Mouse (Mus musculus) ovary, postnatal 36 days (tissue): ENCODE measurements around the gene Htr5b.

ENCODE experiments used
- DNase-seq: peaks from one replicate; pipeline ENCODE4 v3.0.0; 2022; ENCODE audit warnings: low spot score, mixed read lengths

The Htr5b gene

DNA sequence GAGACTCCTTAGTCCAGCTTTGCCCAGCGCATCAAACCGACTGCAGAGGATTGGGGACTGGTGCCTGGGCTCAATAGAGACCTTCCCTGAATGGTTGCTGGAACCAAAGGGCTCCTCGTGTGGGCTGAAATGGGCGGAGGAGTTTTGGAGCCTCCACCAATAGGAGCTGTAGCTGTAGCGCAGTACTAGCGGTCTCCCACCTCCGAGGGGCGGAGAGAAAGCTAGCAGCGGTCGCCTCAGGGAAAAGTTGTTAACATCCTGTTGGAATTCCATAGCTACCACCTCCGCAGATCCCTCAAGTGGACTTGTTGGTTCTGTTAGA is at the start of gene Htr5b:
Htr5b (minus strand) TSS at position 67 of the 322 bp plus-strand sequence.
- peak; percentile 7 for DNase-seq

DNA sequence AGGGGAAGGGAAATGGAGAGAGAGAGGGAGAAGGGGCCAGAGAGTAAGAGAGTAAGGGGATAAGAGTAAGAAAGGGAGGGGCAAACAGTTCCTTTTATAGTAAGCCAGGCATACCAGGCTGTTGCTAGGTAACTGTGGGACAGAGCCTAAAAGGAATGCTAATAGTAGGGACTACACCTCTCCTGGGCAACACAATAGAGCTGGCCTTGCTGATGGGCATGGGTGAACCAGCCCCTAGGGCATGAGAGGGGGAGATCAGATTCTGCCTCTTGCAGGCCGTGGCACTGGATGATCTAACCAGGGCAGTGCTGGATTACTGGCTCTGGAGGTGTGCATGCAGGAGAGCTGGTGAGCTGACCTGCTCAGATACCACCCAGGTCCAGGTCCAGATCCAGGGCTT is 49.2 kb upstream of the Htr5b start:
- DNase-seq, result no peak

DNA sequence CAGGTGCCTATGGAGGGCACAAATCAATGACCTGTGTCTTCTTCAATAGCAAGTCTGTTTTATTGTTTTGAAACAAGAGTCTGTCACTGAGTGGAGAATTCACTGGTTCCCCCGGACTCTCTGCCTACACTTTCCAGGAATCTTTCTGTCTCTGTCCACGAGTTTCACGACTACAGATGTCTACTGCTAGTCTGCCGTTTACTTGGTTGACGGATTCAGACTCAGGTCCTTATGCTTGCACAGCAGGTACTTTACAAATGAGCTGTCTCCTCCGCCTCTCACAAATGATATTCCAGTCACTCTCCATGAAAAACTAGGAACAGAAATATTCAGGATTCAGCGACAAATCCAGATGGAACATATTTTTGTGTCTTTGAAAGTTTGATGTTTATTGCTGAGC is 42.3 kb upstream of the Htr5b start:
- DNase-seq, result no peak

DNA sequence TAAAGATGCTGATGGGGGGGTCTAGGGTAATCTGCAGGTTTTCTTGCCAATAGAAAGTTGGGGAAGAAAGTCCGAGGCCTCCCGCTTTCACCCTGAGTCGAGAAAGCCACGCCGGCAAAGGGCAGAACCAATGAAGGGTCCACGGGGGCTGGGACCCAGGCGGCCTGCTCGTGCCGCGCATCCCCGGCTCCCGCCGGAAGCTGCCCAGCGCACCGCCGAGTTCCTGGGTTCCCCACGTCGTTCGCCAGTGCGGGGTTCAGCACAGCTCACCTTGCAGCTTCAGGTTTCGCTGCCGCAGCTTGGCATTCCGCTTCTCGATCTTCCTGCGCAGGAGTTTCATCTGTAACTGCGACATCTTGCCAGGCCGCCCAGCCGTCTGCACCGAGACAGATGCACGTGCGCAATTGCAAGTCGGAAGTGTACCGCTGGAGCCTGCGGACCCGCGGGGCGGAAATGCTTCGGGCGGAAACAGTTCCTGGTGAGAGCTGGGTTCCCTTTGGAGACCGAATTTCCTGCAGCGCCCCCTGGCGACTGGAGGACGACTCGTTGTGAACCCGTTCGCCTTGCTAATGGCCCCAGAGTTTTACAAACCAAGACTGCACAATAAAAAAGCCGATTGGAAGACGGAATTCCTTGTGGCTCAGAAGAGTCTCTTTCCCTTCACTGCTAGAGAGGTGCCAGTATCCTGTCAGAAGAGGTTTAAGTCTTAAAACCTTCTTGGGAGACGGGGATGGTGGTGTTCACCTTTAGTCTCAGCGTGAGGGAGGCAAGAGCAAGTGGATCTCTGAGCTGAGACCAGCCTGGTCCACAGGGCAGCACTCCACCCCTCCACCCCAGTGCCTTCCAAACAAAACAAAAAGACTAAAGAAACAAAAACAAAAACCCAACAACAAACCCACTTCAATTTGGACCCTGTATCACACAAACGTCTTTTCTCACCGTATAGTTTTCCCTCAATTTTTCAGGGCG is 39.5 kb upstream of the Htr5b start, which contains the start of gene Ddx18:
Ddx18 (minus strand) TSS at position 469 of the 969 bp plus-strand sequence.
- peak; percentile 95 for DNase-seq

DNA sequence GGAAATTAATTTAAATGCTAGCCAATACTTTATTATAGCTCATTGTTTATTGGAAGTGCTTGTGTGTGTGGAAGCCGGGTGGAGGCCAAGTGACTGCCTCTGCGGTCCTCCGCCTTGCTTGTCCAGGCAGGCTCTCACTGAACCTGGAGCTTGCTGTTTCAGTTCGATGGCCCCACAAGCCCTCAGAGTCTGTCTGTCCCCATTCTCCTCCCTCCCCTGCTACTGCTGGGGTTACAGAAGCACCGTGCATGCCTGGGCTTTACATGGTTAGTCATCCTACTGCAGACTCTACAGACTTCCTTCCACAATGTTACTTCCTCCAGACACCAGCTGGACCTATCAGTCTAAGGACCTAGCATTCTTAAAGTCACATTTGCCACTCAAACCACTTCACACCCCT is 29.6 kb upstream of the Htr5b start:
- no peak for DNase-seq

DNA sequence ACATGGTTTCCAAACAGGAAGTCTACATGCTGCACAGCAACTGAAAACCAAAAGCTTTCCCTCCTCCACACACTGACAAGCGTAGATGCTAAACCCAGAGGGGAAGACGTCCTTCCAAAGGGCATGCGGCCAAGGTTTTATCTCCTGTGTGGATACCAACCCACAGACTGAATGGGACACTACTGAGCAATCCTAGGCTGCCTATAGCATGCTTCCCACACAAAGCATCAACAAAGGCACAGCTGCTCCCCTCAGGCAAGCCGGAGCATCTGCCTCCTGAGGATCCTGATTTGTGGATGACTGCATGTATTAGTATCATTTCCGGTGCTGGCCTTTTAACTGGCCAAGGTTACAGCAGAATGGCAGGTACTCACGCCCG is 23.2 kb upstream of the Htr5b start:
- DNase-seq, result no peak

DNA sequence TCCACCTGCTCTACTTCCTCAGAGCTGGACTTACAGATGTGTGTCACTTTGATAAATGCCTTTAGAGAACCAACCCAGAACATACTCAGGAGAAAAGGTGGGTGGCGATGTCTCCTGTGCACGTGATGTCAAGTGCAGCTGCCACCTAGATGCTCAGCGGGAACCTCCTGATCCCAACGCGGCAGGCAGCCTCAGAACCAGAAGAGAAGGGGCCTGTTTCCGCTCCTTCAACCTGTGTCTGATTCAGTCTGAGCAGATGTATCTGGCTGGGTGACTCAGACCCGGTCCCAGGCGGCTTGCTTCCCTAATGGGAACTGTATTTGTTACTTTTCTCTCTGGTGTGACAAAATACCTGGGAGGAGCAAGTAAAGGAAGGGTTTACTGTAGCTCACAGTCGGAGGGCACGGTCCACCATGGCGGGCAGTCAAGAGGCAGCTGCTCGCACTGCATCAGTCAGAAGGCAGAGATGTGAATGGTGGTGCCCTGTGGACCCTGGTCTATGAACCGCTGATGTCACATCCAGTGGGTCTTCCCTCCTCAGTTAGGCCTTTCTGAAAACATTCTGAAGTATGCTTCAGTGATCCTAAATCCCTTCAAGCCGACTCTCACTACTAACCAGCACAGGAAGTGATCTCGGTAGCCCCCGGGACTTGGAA is 22.7 kb upstream of the Htr5b start:
- DNase-seq, result no peak

DNA sequence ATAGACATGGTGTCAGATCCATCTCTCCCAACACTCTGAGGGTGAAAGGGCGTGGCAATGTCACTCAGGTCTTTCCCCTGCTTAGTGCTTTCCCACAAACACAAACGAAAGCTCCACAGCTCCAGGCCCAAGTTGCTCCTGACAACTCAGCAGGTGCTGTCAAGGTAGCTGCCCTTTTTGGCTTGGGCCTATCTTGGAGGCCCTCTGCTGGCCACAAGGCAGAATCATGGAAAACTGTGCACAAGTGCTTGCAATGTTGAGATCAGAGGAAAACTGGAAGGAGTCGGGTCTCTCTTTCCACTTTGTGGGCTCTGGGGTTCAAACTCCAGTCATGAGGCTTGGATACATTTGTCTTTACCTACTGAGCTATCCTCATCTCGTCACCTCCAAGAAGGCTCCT is 21.2 kb upstream of the Htr5b start:
- no peak for DNase-seq

DNA sequence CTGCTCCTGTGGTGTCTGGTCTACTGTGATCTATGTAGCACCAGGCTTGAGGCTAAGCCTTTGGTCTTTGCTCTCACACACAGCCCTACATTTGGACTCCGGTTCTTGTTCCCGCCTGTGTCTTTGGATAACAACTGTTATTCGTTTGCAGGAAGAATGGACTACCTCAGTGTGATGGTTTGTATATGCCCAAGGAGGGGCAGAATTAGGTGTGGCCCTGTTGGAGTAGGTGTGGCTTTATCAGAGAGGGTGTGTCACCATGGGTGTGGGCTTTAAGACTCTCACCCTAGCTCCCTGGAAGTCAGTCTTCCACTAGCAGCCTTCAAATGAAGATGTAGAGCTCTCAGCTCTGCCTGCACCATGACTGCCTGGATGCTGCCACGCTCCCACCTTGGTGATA is 20.4 kb upstream of the Htr5b start:
- no peak for DNase-seq

DNA sequence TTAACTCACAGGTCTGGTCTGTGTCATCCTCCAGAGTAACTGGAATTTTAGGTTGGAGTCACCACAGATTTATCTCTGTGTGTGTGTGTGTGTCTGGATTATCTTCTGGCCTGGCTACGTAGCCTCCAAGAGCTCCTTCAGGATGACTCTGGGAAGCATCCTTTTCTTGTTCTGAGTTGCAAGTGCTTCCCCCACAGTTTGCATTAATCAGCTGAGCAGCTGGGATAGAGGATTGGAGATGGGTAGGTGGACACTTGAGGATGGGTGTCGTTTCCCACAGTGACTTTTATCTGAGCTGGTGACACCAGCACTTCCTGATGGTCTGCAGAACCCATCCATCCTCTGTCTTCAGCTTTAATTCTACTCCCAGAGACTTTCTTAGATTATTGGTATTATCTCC is 18.6 kb upstream of the Htr5b start:
- no peak for DNase-seq

DNA sequence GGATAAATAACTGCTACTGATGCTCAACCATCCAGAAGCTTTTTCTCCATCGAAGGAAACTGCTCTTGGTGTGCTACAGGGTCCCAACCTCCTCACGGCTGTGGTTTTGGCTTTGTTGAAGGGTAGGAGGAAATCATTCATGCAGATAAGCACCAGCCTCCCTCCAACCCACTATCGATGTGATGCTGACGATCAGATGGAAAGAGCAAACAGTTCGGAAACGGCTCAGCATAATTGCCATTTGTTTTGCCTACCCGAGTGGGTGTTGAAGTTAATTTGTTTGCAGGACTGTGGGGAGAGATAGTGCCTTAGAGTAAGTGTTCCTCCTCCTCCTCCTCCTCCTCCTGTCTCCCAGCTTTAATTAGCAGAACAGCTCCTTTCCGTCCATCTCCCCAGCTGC is 12.1 kb upstream of the Htr5b start:
- DNase-seq, result no peak

DNA sequence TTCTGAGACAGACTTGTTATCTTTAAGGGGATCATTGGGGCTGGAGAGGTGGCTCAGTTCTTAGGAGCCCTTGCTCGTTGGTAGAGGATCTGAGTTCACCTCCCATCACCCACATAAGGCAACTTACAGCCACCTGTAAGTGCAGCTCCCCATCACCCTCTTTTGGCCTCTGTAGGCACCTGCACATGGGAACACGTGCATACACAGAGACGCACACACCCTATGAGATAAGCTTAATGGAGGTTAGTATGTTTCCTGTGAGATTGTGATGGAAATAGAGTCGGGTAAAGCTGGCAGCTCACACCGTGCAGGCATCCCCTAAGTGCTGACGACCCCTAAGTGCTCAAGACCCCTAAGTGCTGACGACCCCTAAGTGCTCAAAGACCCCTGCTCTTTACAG is 3.2 kb upstream of the Htr5b start:
- DNase-seq, result no peak

DNA sequence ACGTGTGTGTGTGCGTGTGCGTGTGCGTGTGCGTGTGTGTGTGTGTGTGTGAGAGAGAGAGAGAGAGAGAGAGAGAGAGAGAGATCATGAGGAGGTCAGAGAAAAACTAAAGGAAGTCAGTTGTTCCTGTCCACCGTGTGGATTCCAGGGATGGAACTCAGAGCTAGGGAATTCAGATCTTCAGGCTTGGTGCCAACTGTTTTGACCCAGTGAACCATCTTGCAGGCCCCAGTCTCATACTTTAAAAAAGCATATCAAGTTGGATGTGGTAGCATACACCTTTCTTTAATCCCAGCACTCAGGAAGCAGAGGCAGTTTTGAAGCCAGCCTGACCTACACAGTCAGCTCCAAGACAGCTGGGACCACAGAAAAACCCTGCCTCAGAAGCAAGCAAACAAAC is 1.0 kb upstream of the Htr5b start:
- no peak for DNase-seq

DNA sequence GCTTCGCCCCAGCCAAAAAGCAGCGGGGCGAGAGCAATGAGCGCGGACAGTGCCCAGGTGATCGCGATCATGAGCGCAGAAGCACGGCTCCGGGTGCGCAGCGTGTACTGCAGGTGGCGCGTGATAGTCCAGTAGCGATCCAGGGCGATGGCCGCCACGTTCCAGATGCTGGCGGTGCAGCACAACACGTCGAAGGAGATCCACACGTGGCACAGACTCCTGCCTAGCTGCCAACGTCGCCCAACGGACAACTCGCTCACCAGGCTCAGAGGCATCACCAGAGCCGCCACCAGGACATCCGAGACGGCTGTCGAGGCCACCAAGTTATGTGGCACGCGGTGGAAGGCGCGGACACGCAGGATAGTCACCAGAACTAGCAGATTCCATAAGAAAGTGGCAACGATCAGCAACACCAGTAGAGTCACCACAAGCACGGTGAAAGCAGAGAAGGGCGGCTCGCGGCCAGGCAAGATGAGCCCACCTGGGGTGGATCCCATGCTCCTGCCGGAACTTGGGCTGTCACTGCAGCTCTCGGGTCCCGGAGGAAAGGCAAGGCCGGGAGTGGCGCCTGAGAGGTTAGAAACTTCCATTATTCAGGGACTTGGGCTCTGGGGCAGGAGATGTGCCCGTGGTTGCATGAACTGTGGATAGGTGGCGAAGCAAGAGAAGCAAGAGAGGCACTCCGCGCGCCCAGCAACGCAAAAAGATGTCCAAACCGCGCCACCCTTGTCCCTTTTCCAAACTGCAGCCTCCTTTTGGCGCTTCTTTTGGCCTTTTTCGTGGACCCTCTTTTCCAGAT is 466 bp downstream of the Htr5b start:
- DNase-seq, result no peak

DNA sequence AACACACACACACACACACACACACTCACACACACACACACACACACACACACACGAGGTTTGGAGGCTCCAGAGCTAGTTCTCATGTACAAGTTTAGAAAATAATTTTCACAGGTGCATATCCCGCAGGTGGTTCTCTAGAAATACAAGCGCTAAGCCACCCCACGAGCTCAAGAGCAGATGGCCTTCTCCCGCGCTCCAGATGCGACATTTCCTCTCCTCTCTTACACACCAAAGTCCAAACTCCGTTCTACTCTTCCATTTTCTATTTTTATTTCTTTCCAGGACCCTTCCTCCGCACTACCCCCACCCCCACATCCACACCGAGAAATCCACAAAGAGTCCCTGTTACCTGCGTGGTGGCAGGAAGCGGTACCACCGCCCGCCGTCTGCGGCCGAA is 1.2 kb downstream of the Htr5b start:
- DNase-seq, result no peak

DNA sequence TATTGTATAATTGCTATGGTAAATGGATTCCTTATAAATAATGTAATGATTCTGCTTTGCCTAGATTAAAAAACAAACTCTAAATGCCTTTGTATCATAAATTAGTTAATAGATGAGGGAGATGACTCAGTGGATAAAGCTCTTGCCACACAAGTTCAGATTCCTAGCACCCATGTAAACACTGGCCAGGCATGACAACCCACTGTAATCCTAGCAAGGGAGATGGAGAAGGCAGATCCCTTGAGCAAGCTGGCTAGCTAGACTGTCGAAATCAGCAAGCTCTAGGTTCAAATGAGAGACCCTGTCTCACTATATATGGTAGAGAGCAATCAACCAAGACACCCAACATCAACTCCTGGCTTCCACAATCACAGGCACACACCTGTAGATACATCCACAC is 9.7 kb downstream of the Htr5b start:
- no peak for DNase-seq

DNA sequence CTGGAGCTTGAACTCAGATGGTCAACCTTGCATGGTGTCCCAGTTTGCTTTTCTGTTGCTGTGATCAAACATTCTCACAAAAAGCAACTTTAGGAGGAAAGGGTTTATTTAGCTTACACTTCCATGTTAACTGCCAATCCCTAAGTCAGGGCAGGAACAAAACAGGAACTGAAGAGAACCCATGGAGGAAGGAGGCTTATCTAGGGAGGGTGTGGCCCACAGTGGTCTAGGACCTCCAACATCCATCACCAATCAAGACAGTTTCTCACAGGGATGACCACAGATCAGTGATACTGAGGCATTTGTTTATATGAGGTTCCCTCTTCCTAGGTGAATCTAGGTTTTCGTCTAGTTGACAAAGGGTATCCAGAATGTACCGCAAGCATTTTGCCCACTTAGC is 16.3 kb downstream of the Htr5b start:
- DNase-seq, result no peak

DNA sequence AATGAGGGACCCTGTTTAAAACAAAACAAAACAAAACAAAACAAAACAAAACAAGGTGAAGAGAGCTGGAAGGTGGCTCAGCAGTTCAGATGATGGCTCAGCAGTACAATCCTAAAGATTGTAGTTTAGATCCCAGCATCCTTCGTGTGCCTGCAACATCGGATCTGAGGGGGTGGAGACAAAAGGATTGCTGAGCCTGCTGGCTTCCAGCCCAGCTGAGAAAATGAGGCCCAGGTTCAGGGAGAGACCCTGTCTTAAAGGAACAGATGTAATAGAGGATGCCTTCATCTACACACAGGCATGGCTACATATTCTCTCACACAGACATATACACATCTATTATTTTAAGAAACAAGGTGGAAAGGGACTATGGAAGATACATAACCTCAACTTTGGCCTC is 17.1 kb downstream of the Htr5b start:
- no peak for DNase-seq

DNA sequence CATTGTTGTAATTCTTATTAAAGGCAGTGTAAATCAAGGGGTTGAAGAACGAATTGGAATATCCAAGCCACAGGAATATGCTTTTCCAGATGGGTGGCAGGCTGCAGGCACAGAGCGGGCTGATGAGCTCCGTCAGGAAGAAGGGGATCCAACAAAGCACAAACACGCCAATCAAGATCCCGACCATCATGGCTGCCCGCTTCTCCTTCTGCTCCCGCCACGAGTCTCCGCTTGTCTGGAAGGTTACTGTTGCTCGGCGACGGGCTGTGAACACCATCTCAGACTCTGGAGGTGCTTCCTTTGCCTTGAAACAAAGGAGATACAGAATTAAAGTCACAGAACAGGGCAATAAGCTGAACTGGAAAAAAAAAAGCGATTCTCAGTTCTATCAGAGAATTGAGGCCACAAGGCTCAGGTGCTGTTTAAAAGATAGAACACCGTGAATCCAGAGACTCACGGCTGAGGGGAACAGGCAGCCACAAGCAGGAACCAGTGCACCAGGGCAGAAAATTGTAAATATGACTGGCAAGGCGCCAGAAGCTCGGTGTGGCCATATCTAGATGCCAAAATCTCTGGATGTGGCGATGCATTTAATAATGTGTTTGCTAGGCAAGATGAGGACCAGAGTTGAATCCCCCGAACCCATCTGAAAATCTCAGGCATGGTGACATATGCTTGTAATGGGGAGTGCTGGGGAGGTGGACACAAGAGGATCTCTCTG is 17.7 kb downstream of the Htr5b start:
- DNase-seq, result no peak

DNA sequence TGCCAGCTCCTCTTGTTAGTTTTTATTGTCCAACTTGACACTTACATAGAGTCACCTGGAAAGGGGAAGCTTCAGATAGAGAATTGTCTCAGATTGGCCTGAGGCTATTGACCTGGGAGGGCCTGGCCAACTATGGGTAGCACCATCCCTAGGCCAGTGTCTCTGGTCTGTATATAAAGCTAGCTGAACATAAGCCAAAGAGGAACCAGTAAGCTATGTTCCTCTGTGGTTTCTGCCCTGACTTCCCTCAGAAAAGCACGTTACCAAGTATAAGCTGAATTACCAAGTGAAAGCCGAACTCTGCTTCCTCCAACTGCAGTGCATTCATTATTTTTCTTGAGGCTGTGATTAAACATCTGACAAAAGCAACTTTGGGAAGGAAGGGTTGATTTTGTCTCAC is 19.5 kb downstream of the Htr5b start:
- no peak for DNase-seq

DNA sequence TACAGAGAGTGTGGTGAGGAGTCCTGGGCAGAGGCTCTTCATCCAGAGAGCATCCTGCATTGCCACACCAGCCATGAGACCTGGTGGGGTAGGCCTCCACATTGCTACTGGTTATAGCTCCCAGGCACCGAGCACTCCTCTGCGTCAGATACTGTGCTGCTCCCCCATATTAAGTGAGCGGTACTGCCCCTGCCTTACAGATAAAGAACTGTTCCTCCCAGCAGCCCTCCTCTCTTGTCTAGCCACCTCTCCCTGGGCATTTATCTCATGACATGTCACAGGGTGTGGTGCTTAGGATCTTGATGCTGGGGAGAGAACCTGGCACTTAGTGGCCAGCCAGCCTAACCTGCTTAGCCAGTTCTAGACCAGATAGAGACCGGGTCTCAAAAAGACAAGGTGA is 31.2 kb downstream of the Htr5b start:
- no peak for DNase-seq

DNA sequence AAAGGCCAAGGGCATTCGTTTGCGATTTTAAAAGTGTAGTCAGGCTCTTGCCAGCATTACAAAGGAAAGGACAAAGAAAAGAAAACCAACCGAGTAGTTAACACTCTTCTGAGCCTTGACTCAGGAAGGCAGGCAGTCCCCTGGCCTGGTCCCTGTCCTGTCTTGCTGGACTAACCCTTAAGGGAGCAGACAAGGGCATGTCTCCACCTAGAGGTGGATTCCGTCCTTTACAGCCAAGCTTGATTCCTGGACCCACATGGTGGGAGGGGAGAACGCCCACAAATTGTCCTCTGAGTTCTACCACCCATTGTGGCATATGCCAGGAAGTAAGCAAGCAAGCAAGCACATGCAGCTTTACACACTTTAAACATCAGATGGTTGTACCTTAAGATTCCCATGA is 38.0 kb downstream of the Htr5b start:
- no peak for DNase-seq
